Mouse (Mus musculus) embryo, embryonic 10 days (tissue): ENCODE measurements at regions not wholly inside any gene's neighbourhood (a gene's known extent, or its start where the extent isn't known, plus 50 kb on each side); places are given as distances from the start of the nearest gene placed in this dataset.

Source experiments
- DNase-seq: peaks from one replicate; pipeline ENCODE4 v3.0.0-alpha.2; 2015; ENCODE audit warnings: low spot score

GRCm38 (mm10) chr15:63670561-63670960 is 174.4 kb downstream of the Gsdmc2 start:
- DNase-seq = no peak

DNA sequence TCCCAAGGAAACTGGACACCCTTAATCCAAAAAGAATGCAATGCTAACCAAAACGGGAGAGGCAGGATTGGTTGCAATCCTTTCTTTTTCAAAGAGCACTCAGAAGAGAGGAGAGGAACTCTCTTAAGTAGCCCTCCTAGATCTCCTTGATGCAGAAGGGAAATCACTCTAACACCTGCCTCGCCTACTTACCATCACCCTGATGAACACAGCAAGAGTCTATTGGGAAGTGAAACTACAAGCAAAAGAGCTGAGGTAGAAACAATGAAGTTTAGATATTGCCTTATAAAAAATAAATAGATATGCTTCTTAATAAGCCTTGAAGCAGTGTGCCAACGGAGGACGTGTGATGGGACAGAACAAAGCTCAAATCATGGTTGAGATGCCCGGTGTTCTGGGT is 177.4 kb downstream of the Gsdmc2 start:
- no peak for DNase-seq

- no peak for DNase-seq
These were observed 179.5 kb downstream of the Gsdmc2 start for GRCm38 (mm10) chr15:63665517-63665916.

GRCm38 (mm10) chr15:63664877-63665276 is 180.1 kb downstream of the Gsdmc2 start:
- no peak for DNase-seq

DNA sequence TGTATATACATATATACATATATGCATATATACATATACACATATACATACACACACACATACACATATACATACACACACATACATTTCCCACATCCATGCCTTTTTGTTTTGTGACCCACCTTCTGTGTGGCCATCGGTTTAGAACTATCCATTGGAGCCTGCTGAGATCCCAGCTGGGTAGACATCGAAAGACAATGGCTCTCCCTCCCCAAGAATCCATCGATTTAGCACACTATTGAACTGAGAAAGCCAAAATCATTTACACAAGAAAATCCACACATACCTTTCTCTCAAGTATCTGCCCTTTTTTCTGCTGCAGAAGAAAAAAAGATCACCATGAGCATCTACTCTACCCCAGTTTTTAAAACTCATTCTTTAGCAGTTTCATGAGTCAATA is 182.8 kb downstream of the Gsdmc2 start:
- DNase-seq = no peak

DNA sequence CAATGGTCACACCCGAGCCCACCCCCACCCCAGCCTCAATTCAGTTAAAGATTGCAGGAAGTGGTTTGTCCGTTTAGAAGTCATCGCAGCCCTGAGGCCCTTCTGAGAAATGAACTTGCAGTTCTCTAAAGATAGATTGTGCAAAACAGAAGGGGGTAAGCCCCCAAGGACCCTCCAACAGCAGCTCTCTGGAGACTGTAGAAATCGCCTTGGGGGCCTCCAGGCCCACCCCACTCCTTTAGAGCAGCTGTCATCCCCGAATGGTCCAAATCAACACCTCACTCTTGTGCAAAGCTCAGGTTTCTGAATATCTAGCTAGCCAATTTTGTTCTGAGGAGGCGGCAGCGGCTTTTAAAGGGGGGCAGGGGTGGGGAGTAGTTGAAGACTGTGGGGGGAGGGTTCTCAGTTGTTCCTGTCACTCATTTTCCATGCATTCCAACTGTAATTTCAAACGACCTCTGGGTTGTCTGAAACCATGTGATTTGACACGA is 186.9 kb downstream of the Gsdmc2 start:
- no peak for DNase-seq

DNA sequence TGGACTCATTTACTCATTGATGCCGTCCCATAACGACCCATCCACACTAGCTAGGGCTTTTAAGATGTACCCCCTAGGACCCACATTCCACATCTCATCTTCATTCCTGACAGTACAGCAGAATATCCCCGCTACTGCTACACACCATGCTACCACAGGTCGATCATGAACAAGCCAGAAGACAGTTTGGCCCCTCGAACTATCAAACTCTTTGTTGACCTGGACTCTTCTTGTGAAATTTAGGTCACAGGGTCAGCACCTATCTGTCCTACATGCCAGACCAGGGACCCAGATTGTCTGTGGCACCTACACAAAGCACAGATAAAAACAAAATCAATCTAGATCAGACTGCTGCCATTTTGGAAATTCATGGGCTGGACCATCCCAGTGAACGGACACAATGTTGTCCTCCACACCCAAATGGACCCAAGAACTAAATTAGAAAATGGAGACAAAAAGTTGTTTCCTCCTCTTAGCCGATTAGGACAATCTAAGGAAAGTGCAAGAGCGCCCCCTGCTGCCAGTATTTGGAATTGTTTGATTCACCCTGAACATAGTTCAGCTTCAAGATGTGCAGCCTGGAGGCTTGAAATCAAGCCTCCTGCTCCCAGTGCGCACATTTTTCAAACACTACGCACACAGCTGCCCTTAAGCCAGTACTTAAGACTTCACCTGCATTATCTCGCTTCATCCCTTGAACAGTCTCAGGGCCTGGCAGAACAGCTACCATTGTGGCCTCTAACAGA is 192.6 kb downstream of the Gsdmc2 start:
- peak; percentile 76 for DNase-seq

DNA sequence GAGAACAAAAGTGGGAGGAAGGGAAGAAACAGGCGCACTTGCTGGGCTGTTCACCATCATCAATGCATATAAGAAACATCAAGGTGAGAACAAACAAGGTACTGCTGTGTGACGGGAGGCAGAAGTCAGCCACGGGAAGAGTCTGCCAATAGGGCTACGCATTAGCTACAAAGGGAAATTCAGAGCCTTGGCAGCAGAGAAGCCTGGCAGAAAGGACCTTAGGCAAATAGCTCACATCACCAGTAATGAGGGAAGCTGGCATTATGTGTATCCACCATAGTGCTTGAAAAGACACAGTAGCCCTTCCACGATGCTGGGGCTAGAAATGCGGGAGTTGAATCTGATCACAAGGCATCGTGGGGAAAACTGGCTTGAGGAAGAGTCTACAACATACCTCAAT is 193.9 kb downstream of the Gsdmc2 start:
- no peak for DNase-seq

- DNase-seq = no peak
These were observed 196.6 kb downstream of the Gsdmc2 start for GRCm38 (mm10) chr15:63648142-63648989.

DNA sequence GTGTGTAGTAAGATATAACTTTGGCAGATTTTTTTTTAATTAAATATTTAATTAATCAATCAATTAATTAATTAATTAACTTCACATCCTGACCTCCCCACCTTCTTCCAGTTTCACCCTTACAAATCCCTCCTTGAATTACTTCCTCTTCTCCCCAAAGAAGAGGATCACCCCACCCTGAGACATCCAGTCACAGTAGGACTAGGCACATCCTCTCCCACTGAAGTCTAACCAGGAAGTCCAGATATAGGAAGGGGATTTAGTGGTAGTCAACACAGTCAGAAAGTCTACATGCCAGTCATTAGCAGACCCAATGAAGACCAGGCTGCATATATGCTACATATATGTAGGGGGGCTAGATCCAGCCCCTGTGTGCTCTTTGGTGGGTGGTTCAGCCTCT is 220.2 kb downstream of the Gsdmc2 start:
- no peak for DNase-seq

DNA sequence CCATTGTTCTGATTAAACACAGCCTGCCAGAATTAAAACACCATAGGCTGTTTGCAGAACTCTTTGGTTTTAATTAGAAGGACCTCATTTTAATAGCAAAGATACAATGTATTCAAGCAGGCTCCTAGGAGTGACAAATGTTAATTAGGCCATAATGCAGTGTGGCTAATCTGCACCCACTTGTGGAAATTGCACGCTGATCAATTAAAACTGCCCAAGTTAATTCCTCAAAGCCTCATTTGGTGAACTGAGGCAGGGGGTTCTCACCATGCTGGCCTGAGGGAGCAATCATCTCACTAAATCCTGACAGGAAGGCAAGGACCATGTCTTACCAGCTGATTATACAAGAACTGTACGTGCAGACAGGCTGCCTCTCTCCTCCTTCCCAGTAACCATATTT is 220.7 kb downstream of the Gsdmc2 start:
- no peak for DNase-seq

- DNase-seq = peak; percentile 25
These were observed 228.3 kb downstream of the Gsdmc2 start for GRCm38 (mm10) chr15:63616506-63617208.

GRCm38 (mm10) chr15:63614191-63614590 is 230.8 kb downstream of the Gsdmc2 start:
- DNase-seq = no peak

DNA sequence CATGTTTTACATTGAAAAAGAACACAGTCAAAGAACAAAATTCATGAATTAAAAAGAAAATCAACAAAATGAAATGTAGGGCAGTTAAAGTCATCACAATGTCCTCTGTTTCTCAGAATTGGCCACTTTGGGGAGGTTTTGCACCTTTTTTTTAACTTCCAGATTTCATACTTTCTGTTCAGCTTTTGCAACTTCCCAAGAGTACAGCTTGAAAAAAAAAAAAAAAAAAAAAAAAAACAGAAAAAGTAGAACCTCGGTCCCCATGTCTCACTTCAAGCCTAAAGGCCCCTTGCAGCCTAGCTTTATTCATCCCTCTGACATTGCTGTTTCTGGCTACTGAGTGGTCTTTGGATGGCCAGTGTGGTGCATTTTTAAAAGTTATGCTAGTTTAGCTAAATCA is 231.9 kb downstream of the Gsdmc2 start:
- DNase-seq = no peak

- DNase-seq = no peak
These were observed 233.8 kb downstream of the Gsdmc2 start for GRCm38 (mm10) chr15:63611161-63611560.

DNA sequence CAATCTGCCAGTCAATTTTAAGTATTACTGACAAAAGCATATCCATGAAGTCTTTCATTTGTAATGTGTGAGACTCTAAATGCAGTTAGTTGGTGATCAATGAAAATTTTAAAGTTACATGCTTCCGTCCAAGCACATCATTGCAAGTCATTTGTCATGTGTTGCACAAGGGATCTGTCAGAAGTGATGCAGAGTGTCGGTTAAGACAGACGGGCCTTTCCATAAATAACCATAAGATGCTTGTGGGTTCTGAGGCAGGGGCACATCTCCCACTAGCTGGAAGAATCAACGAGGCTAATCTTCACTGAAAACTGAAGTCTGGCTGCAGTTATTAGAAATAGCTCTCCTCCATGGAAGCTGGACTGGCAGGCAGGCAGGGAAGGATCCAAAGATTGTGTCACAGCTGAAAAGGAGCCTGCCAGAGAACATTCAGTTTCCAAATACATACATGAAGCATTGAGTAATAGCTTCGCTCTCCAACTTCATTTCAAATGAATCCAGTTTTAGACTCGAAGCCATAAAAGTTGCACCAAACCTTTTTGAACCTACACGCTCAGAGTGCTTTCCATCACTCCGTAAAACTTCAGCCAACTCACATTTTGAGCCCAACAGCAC is 241.8 kb downstream of the Gsdmc2 start:
- DNase-seq = no peak

DNA sequence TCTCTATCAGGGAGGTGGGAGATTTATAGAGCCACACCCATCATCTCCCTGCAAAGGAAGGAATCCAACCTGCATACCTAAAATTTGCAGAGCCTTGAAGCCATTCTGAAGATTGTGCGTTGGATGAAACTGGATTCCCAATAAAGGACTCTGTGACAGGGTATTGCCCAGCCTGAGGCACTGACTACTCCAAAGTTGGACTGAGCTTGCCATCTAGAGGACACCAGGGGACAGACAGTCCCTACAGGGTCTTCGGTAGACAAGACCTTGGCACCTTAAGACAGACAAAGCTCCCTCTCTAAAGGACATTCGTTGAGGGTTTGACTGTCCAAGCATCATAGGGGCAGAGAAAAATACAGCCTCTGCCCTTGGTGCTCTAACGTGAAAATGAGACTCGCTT is 243.4 kb downstream of the Gsdmc2 start:
- peak; percentile 80 for DNase-seq

DNA sequence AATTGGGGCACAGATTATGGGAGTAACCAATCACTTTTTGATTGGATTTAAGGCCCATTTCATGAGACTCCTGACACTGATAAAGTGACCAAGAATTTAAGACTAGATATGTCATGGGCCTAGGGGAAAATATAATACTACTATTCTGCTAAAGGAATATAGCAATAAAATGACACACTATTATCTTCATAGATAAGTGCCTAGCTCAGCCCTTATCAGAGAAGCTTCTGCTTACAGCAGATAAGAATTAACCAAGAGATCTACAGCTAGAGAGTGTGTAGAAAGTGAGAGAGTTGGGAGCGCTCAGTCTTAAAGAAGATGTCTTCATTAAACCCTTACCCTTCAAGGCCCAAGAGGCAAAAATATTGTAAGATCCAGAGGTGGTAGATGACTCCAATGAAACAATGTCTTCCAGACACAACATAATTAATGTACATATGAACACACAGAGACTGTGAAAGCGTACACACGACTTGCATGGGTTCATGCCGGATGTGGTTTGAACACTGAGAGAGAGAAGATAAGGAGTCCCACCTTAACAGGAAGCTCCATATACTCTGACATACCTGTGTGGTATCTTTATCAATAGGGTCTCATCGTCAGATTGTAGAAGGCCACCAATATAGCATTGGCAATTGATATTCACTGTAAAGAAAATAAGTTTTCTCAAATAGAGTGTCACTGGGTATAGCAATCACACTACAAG is 252.1 kb downstream of the Gsdmc2 start:
- no peak for DNase-seq

DNA sequence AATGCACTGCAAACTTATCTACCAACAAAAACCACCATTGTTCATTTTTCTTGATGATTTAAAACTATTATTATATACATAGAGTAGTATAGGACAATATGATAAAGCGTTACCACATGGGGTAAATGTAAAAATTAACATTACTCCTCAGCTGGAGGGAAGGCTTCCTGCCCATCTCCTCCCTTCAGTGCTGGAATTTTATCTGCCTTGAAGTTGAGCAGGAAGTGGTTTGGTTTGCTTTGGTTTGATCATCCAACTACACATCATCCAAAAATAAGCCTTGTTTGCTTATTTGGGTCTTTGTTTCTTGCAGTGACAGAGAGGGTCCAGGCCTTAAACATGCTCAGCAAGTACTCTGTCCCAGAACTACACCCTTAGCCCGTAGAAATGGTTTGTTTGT is 285.7 kb downstream of the Gsdmc2 start:
- no peak for DNase-seq

DNA sequence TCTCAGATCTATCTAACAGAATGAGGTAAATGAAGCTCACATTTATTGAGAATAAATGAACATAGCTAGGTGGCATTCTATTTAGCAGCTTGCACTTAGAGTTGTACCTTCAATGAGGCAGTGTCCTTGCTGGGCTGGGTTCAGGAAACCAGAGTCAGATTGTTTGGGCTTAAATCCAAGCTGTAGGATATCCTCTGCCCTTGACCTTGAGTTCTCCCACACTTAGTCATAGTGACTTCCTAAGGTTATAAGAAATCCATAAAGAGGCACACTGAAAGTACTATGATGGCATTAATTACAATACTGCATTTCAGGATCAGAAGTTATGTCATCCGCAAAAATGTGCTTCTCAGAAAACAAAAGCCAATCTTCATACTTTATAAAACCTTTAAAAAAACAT is 286.3 kb downstream of the Gsdmc2 start:
- no peak for DNase-seq

DNA sequence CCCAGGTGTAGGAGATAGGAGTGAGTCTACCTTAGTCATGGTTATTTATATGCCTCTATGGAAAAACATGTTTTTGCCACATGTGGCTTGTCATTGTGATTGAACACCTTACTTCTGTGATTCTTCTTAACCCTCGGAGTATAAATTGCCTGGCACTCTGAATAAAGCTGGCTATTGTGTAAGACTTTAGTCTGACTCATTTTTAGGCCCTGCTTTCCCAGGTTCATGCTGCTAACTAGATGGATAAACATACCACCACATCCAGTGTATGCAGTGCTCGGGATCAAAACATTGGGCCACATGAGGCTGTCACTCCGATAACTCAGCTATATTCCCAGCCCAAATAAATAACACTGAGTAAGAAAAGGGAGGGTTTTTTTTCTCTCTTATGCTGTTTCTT is 287.2 kb downstream of the Gsdmc2 start:
- no peak for DNase-seq

- no peak for DNase-seq
These were observed 291.4 kb downstream of the Gsdmc2 start for GRCm38 (mm10) chr15:63553597-63553996.
